Mouse (Mus musculus): Measurements from ENCODE around the gene Kdm6a. TPM values are rescaled to one million over a fixed set of nuclear protein-coding genes. Genes with fewer than 3 reads are reported as not detected.
A peak's percentile ranks its signal among the peaks of the same experiment; 100 is the strongest.

Kdm6a gene
- polyA plus RNA-seq (2015; fragmentation: Nextera tagmentation; extraction: Ambion mirVana), result 15.9 and 18.2 TPM in 2 replicates

GRCm38 (mm10) chrX:18162192-18162857 lies at the start of gene Kdm6a:
Gene Kdm6a (plus strand): TSS chrX:18162575.
- Histone ChIP-seq H3K4me2 (peak within 1 kb of the TSS; percentile 87), H3K9ac (peak within 1 kb of the TSS; percentile 94), H3K4me3 (replicated peaks) (peak within 1 kb of the TSS; percentile 90), H3K27ac (replicated peaks) (peak within 1 kb of the TSS; percentile 98), H3K4me1 (replicated peaks) (peaks cover 5% of the 10 kb centered on the region; the same call in 1 of the 2 replicates), H3K36me3 (replicated peaks) (no peaks in the 10 kb centered on the region), H3K9me3 (replicated peaks) (no peaks in the 10 kb centered on the region), H3K27me3 (no peaks in the 10 kb centered on the region)
- under 1% methylated on average over 50 of the region's 50 CpGs for WGBS (ENCODE audit: insufficient replicate concordance)
- peak; percentile 93 for ATAC-seq (ENCODE audit: insufficient read depth)

- WGBS (ENCODE audit: insufficient replicate concordance), result 84% methylated on average over 1 of the region's 1 CpGs
- no peak for ATAC-seq (ENCODE audit: insufficient read depth)
- H3K4me2 ChIP-seq, result no peak within 1 kb of the TSS
Observed at GRCm38 (mm10) chrX:18145557-18145956, 16.8 kb upstream of the Kdm6a start, which contains the start of gene Dusp21. Gene Dusp21 (plus strand): TSS chrX:18145857.

GRCm38 (mm10) chrX:18160734-18161442 lies 1.5 kb upstream of the Kdm6a start:
- H3K4me1 ChIP-seq (replicated peaks), result peaks cover 5% of the 10 kb centered on the region; the same call in 1 of the 2 replicates
- no peaks in the 10 kb centered on the region for H3K27me3 ChIP-seq
- H3K27ac ChIP-seq (replicated peaks), result no peak overlapping the region
- H3K36me3 ChIP-seq (replicated peaks), result no peaks in the 10 kb centered on the region
- H3K9ac ChIP-seq, result no peak overlapping the region
- H3K4me2 ChIP-seq, result peak overlapping the region; percentile 87
- no peak overlapping the region for H3K4me3 ChIP-seq (replicated peaks)
- no peaks in the 10 kb centered on the region for H3K9me3 ChIP-seq (replicated peaks)
- WGBS (ENCODE audit: insufficient replicate concordance), result 47% methylated on average over 4 of the region's 4 CpGs
- ATAC-seq (ENCODE audit: insufficient read depth), result no peak

More at GRCm38 (mm10) chrX:18145557-18145956, 16.8 kb upstream of the Kdm6a start, which contains the start of gene Dusp21:
- Histone ChIP-seq H3K36me3 (replicated peaks) (no peaks in the 10 kb centered on the region), H3K27ac (replicated peaks) (no peak within 1 kb of the TSS), H3K4me3 (replicated peaks) (no peak within 1 kb of the TSS), H3K27me3 (no peaks in the 10 kb centered on the region), H3K4me1 (replicated peaks) (no peaks in the 10 kb centered on the region), H3K9ac (no peak within 1 kb of the TSS), H3K9me3 (replicated peaks) (no peaks in the 10 kb centered on the region)

- Histone ChIP-seq H3K36me3 (replicated peaks) (no peaks in the 10 kb centered on the region), H3K27me3 (no peaks in the 10 kb centered on the region), H3K27ac (replicated peaks) (peak overlapping the region; percentile 76), H3K9me3 (replicated peaks) (no peaks in the 10 kb centered on the region), H3K4me1 (replicated peaks) (peaks cover 5% of the 10 kb centered on the region; the same call in 1 of the 2 replicates), H3K4me3 (replicated peaks) (peak overlapping the region; percentile 90), H3K9ac (peak overlapping the region; percentile 84), H3K4me2 (peak overlapping the region; percentile 87)
- WGBS (ENCODE audit: insufficient replicate concordance), result 0% methylated on average over 28 of the region's 28 CpGs
- ATAC-seq (ENCODE audit: insufficient read depth), result peak; percentile 61
Observed at GRCm38 (mm10) chrX:18161796-18162191, 581 bp upstream of the Kdm6a start.

GRCm38 (mm10) chrX:18162861-18163731 lies 721 bp downstream of the Kdm6a start:
- peak overlapping the region; percentile 90 for H3K4me3 ChIP-seq (replicated peaks)
- WGBS (ENCODE audit: insufficient replicate concordance), result under 1% methylated on average over 83 of the region's 95 CpGs
- H3K4me1 ChIP-seq (replicated peaks), result peaks cover 5% of the 10 kb centered on the region; the same call in 1 of the 2 replicates
- no peaks in the 10 kb centered on the region for H3K9me3 ChIP-seq (replicated peaks)
- peak overlapping the region; percentile 94 for H3K9ac ChIP-seq
- no peaks in the 10 kb centered on the region for H3K36me3 ChIP-seq (replicated peaks)
- H3K27ac ChIP-seq (replicated peaks), result peak overlapping the region; percentile 98
- no peaks in the 10 kb centered on the region for H3K27me3 ChIP-seq
- peak; percentile 24 for ATAC-seq (ENCODE audit: insufficient read depth)
- peak overlapping the region; percentile 51 for H3K4me2 ChIP-seq

GRCm38 (mm10) chrX:18163917-18164624 lies 1.7 kb downstream of the Kdm6a start:
- WGBS (ENCODE audit: insufficient replicate concordance), result 1% methylated on average over 10 of the region's 10 CpGs
- no peaks in the 10 kb centered on the region for H3K36me3 ChIP-seq (replicated peaks)
- peak overlapping the region; percentile 98 for H3K27ac ChIP-seq (replicated peaks)
- H3K9me3 ChIP-seq (replicated peaks), result no peaks in the 10 kb centered on the region
- H3K4me2 ChIP-seq, result peak overlapping the region; percentile 51
- peaks cover 5% of the 10 kb centered on the region; the same call in 1 of the 2 replicates for H3K4me1 ChIP-seq (replicated peaks)
- no peaks in the 10 kb centered on the region for H3K27me3 ChIP-seq
- no peak for ATAC-seq (ENCODE audit: insufficient read depth)
- peak overlapping the region; percentile 90 for H3K4me3 ChIP-seq (replicated peaks)
- peak overlapping the region; percentile 94 for H3K9ac ChIP-seq

- Histone ChIP-seq H3K36me3 (replicated peaks) (no peaks in the 10 kb centered on the region), H3K27me3 (no peaks in the 10 kb centered on the region), H3K4me2 (peak overlapping the region; percentile 51), H3K27ac (replicated peaks) (no peak overlapping the region), H3K4me1 (replicated peaks) (peaks cover 5% of the 10 kb centered on the region; the same call in 1 of the 2 replicates), H3K4me3 (replicated peaks) (peak overlapping the region; percentile 90; the same call in 1 of the 2 replicates), H3K9ac (no peak overlapping the region), H3K9me3 (replicated peaks) (no peaks in the 10 kb centered on the region)
- 29% methylated on average over 2 of the region's 2 CpGs for WGBS (ENCODE audit: insufficient replicate concordance)
- no peak for ATAC-seq (ENCODE audit: insufficient read depth)
Observed at GRCm38 (mm10) chrX:18165121-18165520, 2.7 kb downstream of the Kdm6a start.

GRCm38 (mm10) chrX:18166961-18167360 lies 4.6 kb downstream of the Kdm6a start:
- no peak for ATAC-seq (ENCODE audit: insufficient read depth)
- Histone ChIP-seq H3K27ac (replicated peaks) (peak overlapping the region; percentile 33; the same call in 1 of the 2 replicates), H3K27me3 (no peaks in the 10 kb centered on the region), H3K36me3 (replicated peaks) (no peaks in the 10 kb centered on the region), H3K9me3 (replicated peaks) (no peaks in the 10 kb centered on the region), H3K4me3 (replicated peaks) (no peak overlapping the region), H3K4me2 (no peak overlapping the region), H3K9ac (no peak overlapping the region), H3K4me1 (replicated peaks) (no peaks in the 10 kb centered on the region)
- 52% methylated on average over 3 of the region's 3 CpGs for WGBS (ENCODE audit: insufficient replicate concordance)

GRCm38 (mm10) chrX:18168940-18169339 lies 6.6 kb downstream of the Kdm6a start:
- ATAC-seq (ENCODE audit: insufficient read depth), result no peak
- Histone ChIP-seq H3K4me2 (no peak overlapping the region), H3K4me1 (replicated peaks) (peaks cover 9% of the 10 kb centered on the region), H3K27ac (replicated peaks) (no peak overlapping the region), H3K36me3 (replicated peaks) (no peaks in the 10 kb centered on the region), H3K9ac (no peak overlapping the region), H3K27me3 (no peaks in the 10 kb centered on the region), H3K9me3 (replicated peaks) (no peaks in the 10 kb centered on the region), H3K4me3 (replicated peaks) (no peak overlapping the region)
- WGBS (ENCODE audit: insufficient replicate concordance), result 82% methylated on average over 1 of the region's 1 CpGs

GRCm38 (mm10) chrX:18174831-18175230 lies 12.5 kb downstream of the Kdm6a start:
- no peak for ATAC-seq (ENCODE audit: insufficient read depth)
- H3K9ac ChIP-seq, result no peak overlapping the region
- H3K9me3 ChIP-seq (replicated peaks), result no peaks in the 10 kb centered on the region
- H3K4me2 ChIP-seq, result no peak overlapping the region
- H3K4me1 ChIP-seq (replicated peaks), result peaks cover 33% of the 10 kb centered on the region
- no peaks in the 10 kb centered on the region for H3K36me3 ChIP-seq (replicated peaks)
- H3K4me3 ChIP-seq (replicated peaks), result no peak overlapping the region
- no peaks in the 10 kb centered on the region for H3K27me3 ChIP-seq
- WGBS (ENCODE audit: insufficient replicate concordance), result 56% methylated on average over 4 of the region's 4 CpGs
- no peak overlapping the region for H3K27ac ChIP-seq (replicated peaks)
